Mouse (Mus musculus): ENCODE measurements around the gene Cdh23. TPM values are rescaled to one million over a fixed set of nuclear protein-coding genes. Genes with fewer than 3 reads are reported as not detected.

The Cdh23 gene
- total and polyA plus RNA-seq, 3 experiments = 4.7 to 7.7 (median 7.0) TPM

GRCm38 (mm10) chr10:60289216-60289615 is 407.1 kb downstream of the Cdh23 start:
- Histone ChIP-seq H3K27me3 (ENCODE audit: control insufficient read depth, insufficient read depth, low read length) (no peaks in the 10 kb centered on the region), H3K4me3 (no peak overlapping the region), H3K9ac (ENCODE audit: low read depth, low read length) (no peak overlapping the region), H3K27ac (no peak overlapping the region), H3K36me3 (ENCODE audit: control insufficient read depth, insufficient read depth, low read length) (peaks cover 19% of the 10 kb centered on the region), H3K79me2 (replicated peaks; ENCODE audit: control insufficient read depth, insufficient read depth, low read length) (peaks cover 11% of the 10 kb centered on the region), H3K4me1 (ENCODE audit: control insufficient read depth, insufficient read depth, low read length) (peaks cover 46% of the 10 kb centered on the region)
- TF ChIP-seq POLR2A (IDR thresholded peaks at IDR 0.05; ENCODE audit: insufficient read depth, low read depth, low read length) (no peak), CTCF (IDR thresholded peaks at IDR 0.05) (no peak), EP300 (IDR thresholded peaks at IDR 0.05; ENCODE audit: insufficient read depth, low read depth, low read length) (no peak)
- DNase-seq = no peak
- 54% methylated on average over 8 of the region's 8 CpGs for WGBS
- intact Hi-C loops (cut with DNase I) = no loop called here

GRCm38 (mm10) chr10:60287726-60288125 is 408.6 kb downstream of the Cdh23 start:
- Histone ChIP-seq H3K79me2 (replicated peaks; ENCODE audit: control insufficient read depth, insufficient read depth, low read length) (peaks cover 16% of the 10 kb centered on the region), H3K4me3 (no peak overlapping the region), H3K27me3 (ENCODE audit: control insufficient read depth, insufficient read depth, low read length) (no peaks in the 10 kb centered on the region), H3K36me3 (ENCODE audit: control insufficient read depth, insufficient read depth, low read length) (peaks cover 31% of the 10 kb centered on the region), H3K9ac (ENCODE audit: low read depth, low read length) (no peak overlapping the region), H3K27ac (no peak overlapping the region; the same call in 1 of the 2 replicates), H3K4me1 (ENCODE audit: control insufficient read depth, insufficient read depth, low read length) (peaks cover 55% of the 10 kb centered on the region)
- TF ChIP-seq CTCF (IDR thresholded peaks at IDR 0.05) (no peak), EP300 (IDR thresholded peaks at IDR 0.05; ENCODE audit: insufficient read depth, low read depth, low read length) (no peak)
- WGBS = 39% methylated on average over 2 of the region's 2 CpGs
- intact Hi-C loops (cut with DNase I) = no loop called here
- DNase-seq = no peak

GRCm38 (mm10) chr10:60287161-60287560 is 409.1 kb downstream of the Cdh23 start:
- no peaks in the 10 kb centered on the region for H3K27me3 ChIP-seq (ENCODE audit: control insufficient read depth, insufficient read depth, low read length)
- H3K4me3 ChIP-seq = no peak overlapping the region
- intact Hi-C loops (cut with DNase I) = no loop called here
- H3K9ac ChIP-seq (ENCODE audit: low read depth, low read length) = no peak overlapping the region
- H3K36me3 ChIP-seq (ENCODE audit: control insufficient read depth, insufficient read depth, low read length) = peaks cover 34% of the 10 kb centered on the region
- DNase-seq = no peak
- TF ChIP-seq EP300 (IDR thresholded peaks at IDR 0.05; ENCODE audit: insufficient read depth, low read depth, low read length) (no peak), POLR2A (IDR thresholded peaks at IDR 0.05; ENCODE audit: insufficient read depth, low read depth, low read length) (no peak), CTCF (IDR thresholded peaks at IDR 0.05) (no peak)
- peaks cover 16% of the 10 kb centered on the region for H3K79me2 ChIP-seq (replicated peaks; ENCODE audit: control insufficient read depth, insufficient read depth, low read length)
- WGBS = 68% methylated on average over 4 of the region's 4 CpGs
- peaks cover 58% of the 10 kb centered on the region for H3K4me1 ChIP-seq (ENCODE audit: control insufficient read depth, insufficient read depth, low read length)
- no peak overlapping the region; the same call in 1 of the 2 replicates for H3K27ac ChIP-seq

DNA sequence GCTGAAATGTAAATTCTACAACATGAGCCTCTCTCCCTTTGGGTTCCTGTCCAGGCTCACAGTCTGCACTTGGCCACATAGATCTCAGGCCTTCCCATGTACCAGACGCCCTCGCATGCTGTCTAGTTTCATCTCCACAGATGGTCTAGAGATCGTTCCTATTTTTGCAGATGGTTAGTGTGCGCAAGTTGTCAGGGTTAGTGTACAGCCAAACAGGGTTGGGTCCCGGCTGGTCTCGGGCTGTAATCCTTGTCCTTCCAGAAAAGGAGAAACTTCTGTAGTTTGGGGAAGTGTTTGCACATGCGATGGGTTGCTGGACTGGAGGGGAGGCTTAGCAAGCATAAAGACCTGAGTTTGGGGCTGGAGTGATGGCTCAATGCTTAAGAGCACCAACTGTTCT is 409.7 kb downstream of the Cdh23 start:
- TF ChIP-seq POLR2A (IDR thresholded peaks at IDR 0.05; ENCODE audit: insufficient read depth, low read depth, low read length) = no peak
- no peak for TF ChIP-seq CTCF (IDR thresholded peaks at IDR 0.05)
- TF ChIP-seq EP300 (IDR thresholded peaks at IDR 0.05; ENCODE audit: insufficient read depth, low read depth, low read length) = no peak
- no peak for DNase-seq
- Histone ChIP-seq H3K9ac (ENCODE audit: low read depth, low read length) (no peak overlapping the region), H3K27ac (no peak overlapping the region; the same call in 1 of the 2 replicates), H3K27me3 (ENCODE audit: control insufficient read depth, insufficient read depth, low read length) (no peaks in the 10 kb centered on the region), H3K4me1 (ENCODE audit: control insufficient read depth, insufficient read depth, low read length) (peaks cover 62% of the 10 kb centered on the region), H3K79me2 (replicated peaks; ENCODE audit: control insufficient read depth, insufficient read depth, low read length) (peaks cover 14% of the 10 kb centered on the region), H3K36me3 (ENCODE audit: control insufficient read depth, insufficient read depth, low read length) (peaks cover 41% of the 10 kb centered on the region), H3K4me3 (no peak overlapping the region)
- intact Hi-C loops (cut with DNase I) = no loop called here
- 86% methylated on average over 7 of the region's 7 CpGs for WGBS

- intact Hi-C loops (cut with DNase I) = no loop called here
- Histone ChIP-seq H3K79me2 (replicated peaks; ENCODE audit: control insufficient read depth, insufficient read depth, low read length) (peaks cover 13% of the 10 kb centered on the region), H3K4me3 (peak overlapping the region; percentile 14; the same call in 1 of the 2 replicates), H3K27ac (peak overlapping the region; percentile 18; the same call in 1 of the 2 replicates), H3K36me3 (ENCODE audit: control insufficient read depth, insufficient read depth, low read length) (peaks cover 47% of the 10 kb centered on the region), H3K9ac (ENCODE audit: low read depth, low read length) (no peak overlapping the region), H3K4me1 (ENCODE audit: control insufficient read depth, insufficient read depth, low read length) (peaks cover 61% of the 10 kb centered on the region), H3K27me3 (ENCODE audit: control insufficient read depth, insufficient read depth, low read length) (no peaks in the 10 kb centered on the region)
- no peak for TF ChIP-seq EP300 (IDR thresholded peaks at IDR 0.05; ENCODE audit: insufficient read depth, low read depth, low read length)
- no peak for TF ChIP-seq POLR2A (IDR thresholded peaks at IDR 0.05; ENCODE audit: insufficient read depth, low read depth, low read length)
- TF ChIP-seq CTCF (IDR thresholded peaks at IDR 0.05) = no peak
- DNase-seq = peak in 1 of 2 experiments; percentile 56
- 52% methylated on average over 14 of the region's 14 CpGs for WGBS
Measured at GRCm38 (mm10) chr10:60285676-60286372, 410.5 kb downstream of the Cdh23 start.

- H3K4me3 ChIP-seq = no peak overlapping the region
- H3K27ac ChIP-seq = peak overlapping the region; percentile 18
- 55% methylated on average over 8 of the region's 8 CpGs for WGBS
- DNase-seq = no peak
- H3K9ac ChIP-seq (ENCODE audit: low read depth, low read length) = peak overlapping the region; percentile 27
- peaks cover 53% of the 10 kb centered on the region for H3K36me3 ChIP-seq (ENCODE audit: control insufficient read depth, insufficient read depth, low read length)
- H3K4me1 ChIP-seq (ENCODE audit: control insufficient read depth, insufficient read depth, low read length) = peaks cover 62% of the 10 kb centered on the region
- peaks cover 13% of the 10 kb centered on the region for H3K79me2 ChIP-seq (replicated peaks; ENCODE audit: control insufficient read depth, insufficient read depth, low read length)
- TF ChIP-seq EP300 (IDR thresholded peaks at IDR 0.05; ENCODE audit: insufficient read depth, low read depth, low read length) = no peak
- TF ChIP-seq CTCF (IDR thresholded peaks at IDR 0.05) = no peak
- TF ChIP-seq POLR2A (IDR thresholded peaks at IDR 0.05; ENCODE audit: insufficient read depth, low read depth, low read length) = no peak
- no peaks in the 10 kb centered on the region for H3K27me3 ChIP-seq (ENCODE audit: control insufficient read depth, insufficient read depth, low read length)
- intact Hi-C loops (cut with DNase I) = no loop called here
Measured at GRCm38 (mm10) chr10:60285183-60285582, 411.1 kb downstream of the Cdh23 start.

All from heart, adult 2 months (tissue).